Mouse (Mus musculus): ENCODE data around the gene Brd4.

DNA sequence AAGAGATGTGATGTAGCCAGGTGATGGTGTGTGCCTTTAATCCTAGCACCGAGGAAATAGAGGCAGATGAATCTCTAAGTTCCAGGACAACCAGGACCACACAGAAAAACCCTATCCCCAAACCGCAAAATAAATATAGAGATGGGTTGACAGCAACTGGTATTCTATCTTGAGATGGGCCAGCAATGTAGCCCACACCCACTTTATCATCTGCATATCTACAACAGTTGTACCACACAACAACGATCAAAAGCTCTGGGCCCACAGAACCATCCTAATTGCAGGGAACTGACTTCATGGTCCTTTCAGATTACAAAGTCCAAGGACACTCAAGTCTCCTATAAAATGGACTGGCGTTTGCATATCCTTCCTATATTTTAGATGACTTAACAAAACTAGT lies 23.4 kb upstream of the Brd4 start:
- TF ChIP-seq CTCF (IDR thresholded peaks at IDR 0.05; ENCODE audit: borderline replicate concordance, insufficient read depth, low read length): no peak
- TF ChIP-seq POLR2A (IDR thresholded peaks at IDR 0.05; ENCODE audit: low read depth, low read length): no peak

Data from embryonic fibroblast, embryonic 13.5 days (primary cell).